Mouse (Mus musculus) lung, adult 18-20 months (tissue): ENCODE results near the gene Selenoi.
"Not testable (repeated sequence)": the region's sequence is repeated elsewhere in the genome, so short reads cannot be mapped to it uniquely, and the experiment has no call there.

ENCODE experiments used
- DNase-seq, 2 experiments: peaks; one replicate each; pipeline ENCODE4 v3.0.0; 2022; ENCODE audit warnings: mixed read lengths in 2 of 2

Gene Selenoi

DNA sequence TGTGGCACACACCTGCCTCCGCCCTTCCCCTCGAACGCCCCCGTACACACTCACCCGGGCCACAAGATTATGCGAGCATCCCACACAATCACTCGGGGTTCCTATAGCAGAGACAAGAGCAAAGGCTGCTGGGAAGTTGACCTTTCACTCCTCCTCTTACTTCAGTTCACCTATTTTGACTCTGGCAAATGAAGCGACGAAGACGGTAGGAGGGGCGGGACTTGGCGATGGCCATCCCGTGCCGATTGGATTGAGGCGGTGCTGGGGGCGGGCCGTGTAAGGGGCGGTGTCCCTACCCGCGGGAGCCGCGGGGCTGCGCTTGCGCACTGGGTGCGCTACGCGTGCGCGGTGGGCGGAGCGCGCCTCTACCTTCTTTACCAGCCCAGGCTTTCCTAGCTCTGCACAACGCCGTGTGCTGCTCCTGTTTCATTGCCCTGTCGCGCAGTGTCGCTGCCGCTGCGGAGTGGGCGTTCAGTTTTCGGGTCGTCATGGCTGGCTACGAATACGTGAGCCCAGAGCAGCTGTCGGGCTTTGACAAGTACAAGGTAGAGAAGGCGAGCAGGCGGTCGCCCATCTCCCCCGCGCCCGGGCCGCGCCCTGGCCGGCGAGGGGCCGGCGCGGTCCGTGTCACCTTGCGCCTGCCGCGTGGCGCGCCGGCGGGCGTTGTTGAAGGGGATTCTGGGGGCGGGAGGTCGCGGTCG is at the start of gene Selenoi:
TSS of gene Selenoi (plus strand) at position 311 of the 701 bp plus-strand sequence.
- peak; percentile 99 to 100 for DNase-seq

DNA sequence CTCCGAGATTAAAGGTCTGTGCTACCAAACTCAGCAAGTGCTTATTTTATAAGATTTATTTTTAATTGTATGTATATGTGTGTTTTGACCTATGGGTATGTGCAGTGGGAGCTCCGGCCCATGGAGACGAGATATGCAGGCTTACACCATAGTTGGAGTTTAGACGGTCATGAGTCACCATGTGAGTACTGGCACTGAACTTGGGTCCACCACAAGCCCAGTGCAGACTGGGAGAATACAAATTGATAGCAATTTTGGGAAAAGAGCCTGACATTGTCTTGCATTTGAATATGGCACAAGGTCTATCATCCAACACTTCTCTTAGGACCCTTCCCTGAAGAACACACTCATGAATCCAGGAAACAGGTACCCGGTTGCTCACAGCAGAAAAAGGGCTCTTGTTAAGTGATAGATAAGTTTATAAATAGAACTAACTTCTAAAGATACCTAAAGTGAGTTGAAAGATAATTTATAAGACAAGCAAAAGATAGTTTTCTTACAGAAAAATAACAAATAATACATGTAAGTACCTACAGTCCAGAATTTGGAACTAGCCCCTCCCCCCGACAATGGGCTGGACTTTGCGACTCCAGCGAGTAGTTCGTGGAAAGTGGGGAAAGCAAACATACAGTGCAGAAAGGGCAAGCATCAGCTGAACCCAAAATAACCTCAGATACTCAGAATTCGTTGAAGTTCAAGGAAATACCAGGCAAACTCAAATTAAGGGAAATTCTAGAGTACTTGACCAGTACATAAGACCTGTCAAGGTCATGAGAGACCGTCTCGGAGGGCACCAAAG is 44.5 kb upstream of the Selenoi start:
- no peak for DNase-seq

DNA sequence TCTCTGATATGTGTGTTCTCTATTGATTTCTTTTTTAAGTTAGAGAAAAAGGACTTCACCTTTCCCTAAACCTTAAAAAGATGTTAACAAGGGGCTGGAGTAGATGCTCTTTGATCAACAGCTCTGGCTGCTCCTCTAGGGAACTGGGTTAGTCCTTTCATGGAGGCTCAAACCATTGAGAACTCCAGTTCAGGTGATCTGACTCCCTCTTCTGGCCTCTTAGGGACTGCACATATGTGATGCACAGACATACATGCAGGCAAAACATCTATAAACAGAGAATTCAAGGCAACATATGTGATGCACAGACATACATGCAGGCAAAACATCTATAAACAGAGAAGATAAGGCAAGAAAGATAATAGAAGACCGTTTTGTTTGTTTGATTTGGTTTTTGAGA is 39.9 kb upstream of the Selenoi start:
- DNase-seq, result no peak

DNA sequence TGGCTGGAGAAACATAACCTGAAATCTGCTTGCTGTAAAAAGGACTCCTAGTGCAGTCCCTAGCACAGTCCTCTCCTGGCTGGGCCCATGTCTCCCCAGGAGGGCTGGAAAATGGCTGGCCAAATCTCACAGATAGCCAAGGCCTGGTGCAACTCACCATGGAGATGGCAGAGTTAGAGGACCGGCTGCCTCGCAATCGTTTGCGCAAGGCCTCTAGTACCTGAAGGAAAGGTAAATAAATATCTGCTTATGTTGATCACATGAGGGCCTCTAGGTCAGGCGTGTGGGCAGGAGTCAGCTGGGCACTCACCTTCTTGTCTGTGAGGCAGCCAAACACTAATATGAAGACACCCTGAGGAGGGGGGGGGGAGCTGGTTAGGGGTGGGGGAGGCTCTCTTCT is 37.0 kb upstream of the Selenoi start:
- peak; percentile 55 to 68 for DNase-seq

DNA sequence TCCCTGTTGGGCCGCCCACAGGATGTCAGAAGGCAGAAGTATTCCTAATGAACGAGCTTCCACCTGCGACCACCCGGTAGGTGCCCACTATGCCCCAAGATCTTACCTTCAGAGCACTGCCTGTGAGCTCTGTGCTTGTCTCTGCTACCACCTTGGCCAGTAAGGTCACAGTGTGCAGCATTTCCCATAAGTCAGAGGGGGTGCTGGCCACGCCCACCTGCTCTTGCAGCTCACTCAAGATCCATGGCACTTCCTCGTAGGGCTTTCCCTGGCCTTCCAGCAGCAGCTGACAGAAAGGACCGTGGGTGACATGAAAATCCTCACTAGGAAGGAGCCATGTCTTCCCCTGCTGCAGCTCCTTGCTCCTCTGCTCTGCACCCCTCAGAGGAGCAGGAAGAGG is 34.1 kb upstream of the Selenoi start:
- DNase-seq, result peak in 1 of 2 experiments; percentile 30

DNA sequence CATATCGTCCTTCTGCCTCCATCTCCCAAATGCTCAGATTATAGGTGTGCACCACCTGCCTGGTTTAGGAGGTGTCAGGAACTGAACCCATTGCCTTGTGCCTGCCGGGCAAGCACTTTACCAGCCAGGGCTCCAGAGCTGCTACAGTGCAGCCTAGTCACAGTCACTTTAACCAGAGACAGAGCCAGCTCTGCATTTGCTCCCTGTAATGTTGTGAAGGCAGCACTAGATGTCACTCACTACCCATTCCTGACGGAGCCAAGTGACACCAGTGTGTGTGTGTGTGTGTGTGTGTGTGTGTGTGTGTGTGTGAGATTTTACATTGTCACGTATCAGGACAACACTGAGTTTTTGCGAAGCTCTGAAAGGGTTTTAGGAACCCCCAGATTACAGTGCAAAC is 30.9 kb upstream of the Selenoi start:
- DNase-seq, result peak in 1 of 2 experiments; percentile 14

DNA sequence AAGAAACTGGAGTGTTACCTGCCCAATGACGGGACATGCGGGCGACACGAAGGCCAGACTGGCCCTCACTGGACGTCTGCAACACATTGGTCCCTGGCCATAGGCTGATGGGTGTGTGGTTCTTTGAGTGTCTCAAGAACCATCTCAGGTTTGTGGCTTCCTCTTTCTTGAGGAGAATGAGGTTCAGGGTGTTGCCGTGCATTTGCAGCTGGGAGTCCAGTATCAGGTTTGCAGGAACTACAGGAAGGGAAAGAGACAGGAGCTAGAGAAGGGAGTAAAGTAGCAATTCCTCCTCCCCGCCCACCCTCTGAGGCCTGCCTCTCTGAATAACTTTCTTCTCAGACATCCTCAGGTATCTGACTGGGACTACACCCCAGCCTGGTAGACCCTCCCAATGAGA is 30.2 kb upstream of the Selenoi start:
- no peak for DNase-seq

DNA sequence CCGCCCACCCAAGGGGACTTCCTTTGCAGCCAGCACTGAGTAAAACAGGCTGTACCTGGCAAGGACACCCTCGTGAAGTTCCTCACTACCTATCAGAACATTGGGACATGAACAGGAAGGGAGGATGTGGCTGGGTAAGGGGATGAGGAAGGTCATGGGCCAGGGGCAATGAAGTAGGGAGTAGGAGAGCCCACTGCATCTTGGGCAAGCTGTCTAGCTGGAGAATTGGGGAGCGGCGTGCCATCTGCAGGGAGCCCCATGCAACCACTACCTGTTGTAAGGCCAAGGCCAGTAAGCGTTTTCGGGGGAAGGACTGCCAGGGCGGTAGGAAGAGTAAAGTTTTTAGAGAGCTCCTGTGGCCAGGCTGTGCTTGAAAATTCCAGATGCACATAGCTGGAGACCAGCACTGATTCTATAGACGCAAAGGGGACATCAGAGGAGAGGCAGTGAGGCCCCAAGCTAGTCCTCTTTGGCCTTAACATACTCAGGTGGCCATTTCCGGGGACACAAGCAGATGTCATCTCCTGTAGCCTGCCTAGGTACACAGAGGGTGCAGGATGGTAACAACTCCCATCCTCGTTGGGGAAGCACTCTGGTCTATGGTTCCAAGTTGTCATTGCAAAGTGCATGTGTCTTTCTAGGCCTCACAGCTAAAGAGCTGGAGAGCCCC is 29.0 kb upstream of the Selenoi start:
- DNase-seq, result no peak

DNA sequence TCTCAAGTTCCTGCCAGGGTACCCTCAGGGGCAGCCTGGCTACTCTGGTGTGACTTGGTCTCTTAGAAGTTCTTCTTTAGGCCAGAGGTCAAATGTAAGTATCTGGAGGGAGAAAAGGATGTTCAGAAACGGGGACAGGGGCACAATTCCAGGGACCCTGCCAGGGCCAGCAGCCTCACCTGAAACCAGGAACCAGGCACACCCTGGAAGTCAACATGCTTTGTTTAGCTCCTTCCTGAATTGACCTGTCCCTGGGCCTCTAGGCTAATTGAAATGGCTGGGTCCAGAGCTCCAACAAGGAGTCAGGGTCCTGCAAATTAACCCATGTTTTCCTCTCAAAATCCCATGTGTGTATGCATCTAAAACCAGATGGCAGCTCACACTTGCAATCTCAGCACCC is 27.9 kb upstream of the Selenoi start:
- no peak for DNase-seq

DNA sequence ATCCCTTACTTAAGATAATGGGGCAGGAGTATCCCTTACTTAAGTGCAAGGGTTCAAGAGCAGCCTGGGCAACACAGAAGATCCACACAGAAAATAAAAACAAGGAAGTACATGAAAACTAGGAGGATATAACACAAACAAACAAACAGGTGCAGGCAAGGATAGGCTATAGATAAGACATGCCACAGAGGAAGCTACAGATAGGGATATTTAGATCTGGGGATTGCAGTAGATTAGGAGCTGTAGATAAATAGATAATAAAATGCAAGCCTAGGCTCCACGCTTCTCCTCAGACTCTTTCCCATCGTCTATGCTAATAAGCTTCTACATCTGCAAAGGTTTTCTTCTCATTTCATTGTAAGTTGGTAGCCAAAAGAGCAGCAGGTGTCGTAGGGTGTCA is 27.3 kb upstream of the Selenoi start:
- DNase-seq, result no peak

DNA sequence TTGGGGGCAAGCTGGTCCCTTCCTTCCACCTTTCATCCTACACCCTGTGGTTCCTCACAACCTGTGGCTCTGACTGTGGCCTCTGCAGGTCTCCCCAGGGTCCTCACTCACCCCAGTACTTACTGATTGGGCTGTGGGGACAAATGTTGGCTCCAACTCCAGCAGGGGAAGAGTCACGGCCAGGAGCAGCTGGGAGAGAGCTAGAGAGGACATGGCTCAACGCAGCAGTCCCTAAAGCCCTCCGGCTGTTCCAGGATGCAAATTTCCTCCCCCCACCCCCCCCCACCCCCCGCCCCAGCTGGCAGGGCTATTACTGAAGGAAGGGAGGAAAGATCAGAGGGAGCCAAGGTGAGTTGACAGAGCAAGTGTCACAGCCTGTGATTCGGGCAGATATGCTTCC is 26.9 kb upstream of the Selenoi start, which contains the start of gene Adgrf3:
TSS of gene Adgrf3 (minus strand) at position 230 of the 400 bp plus-strand sequence.
- DNase-seq, result no peak

DNA sequence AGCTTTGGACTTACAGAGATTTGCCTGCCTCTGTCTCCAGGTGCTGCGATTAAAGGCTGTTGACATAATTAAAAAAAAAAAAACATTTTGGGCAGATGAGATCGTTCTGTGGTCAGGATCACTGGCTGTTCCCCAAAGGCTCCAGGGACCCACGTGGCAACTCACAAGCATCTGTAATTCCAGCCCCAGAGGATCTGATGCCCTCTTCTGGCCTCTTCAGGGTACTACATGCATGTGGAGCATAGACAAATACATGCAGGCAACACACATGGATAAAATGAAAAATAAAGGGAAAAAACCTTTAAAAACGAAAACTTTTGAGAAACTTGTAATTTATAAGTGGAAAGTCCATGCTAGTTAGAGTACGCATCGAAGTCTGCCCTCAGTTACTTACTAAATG is 25.1 kb upstream of the Selenoi start:
- DNase-seq, result peak; percentile 19 to 35

DNA sequence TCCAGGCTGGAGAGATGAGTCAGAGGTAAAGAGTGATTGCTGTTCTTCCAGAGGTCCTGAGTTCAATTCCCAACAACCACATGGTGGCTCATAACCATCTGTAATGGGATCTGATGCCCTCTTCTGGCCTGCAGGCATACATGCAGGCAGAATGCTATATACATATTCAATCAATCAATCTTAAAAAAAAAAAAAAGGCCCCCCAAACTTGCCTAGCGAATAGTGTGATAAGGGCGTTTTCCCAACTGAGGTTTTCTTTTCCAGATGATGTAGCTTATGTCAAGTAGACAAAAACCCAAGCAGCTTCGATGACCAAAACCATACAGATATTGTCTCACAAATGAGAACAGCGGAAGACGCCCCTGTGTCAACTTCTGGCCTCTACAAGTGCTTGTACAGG is 21.6 kb upstream of the Selenoi start:
- not testable (repeated sequence) for DNase-seq

DNA sequence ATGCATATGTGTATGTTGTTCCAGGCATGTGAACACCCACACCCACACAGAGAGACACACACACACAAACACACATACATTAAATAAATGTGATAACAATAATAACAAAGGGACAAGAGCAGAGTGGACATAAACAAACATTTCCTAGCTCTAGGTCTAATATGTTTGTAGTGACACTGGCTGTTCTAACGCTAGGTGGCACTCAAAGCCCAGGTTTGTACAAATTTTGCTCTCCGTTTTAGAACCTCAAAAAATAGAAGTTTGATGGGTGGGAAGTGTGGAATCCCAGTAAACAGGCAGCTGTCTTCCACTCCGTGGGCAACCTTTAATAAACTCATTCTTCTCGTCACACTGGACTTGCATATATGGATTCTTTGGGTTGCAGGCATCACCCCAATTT is 17.5 kb upstream of the Selenoi start:
- peak; percentile 21 to 55 for DNase-seq

DNA sequence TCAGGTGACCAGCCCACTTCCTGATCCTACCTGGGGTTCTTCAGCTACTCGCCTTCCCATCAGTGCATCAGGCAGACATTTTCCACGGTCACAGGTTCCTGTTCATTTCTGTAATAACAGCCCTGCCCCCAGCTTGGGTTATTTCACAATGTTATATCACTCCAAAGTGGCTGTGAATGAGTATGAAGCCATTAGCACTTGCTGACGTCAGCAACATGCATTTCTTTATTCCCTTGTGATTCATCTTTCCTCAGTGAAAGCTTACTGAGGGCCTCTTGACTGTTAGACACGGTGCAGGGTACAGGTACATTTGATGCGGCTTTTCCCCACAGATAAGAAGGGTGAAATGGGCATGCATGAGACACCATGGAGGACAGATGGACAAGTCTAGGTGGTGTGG is 16.4 kb upstream of the Selenoi start:
- no peak for DNase-seq

DNA sequence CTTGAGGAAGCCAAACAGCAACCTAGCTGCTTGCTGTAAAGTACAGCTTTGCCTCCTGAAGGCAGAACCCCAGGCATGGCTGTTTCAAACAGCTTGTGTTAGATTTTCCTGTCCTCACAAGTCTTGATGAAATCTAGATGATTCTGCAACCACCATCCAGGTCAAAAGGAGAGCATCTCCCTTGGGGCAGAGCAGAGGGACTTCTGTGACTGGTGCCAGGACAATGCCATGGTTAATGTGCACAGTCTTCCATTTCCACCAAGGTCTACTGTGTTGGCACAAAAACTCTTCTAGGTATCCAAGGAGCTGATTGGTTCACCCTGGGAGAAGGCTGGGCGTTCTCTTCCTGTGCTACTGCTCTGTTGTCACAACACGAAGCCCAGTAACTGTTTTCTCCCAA is 12.7 kb upstream of the Selenoi start:
- no peak for DNase-seq

DNA sequence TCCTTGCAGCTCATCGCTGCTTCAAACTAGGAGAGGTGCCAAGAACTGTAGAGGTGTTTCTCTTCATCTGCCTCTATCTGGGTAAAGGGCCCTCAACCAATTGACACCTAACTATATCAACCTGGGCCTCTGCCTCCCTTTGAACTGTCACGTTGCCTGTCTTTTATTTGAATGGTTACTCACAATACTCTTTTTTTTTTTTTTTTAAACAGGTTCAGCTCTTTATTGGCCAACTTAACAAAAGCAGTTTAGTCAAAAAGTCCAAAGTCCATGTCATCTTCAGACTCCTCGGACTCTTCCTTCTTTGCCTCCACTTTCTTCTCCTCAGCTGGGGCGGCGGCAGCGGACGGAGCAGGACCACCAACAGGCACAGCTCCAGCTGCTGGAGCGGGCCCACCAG is 11.7 kb upstream of the Selenoi start:
- no peak for DNase-seq

DNA sequence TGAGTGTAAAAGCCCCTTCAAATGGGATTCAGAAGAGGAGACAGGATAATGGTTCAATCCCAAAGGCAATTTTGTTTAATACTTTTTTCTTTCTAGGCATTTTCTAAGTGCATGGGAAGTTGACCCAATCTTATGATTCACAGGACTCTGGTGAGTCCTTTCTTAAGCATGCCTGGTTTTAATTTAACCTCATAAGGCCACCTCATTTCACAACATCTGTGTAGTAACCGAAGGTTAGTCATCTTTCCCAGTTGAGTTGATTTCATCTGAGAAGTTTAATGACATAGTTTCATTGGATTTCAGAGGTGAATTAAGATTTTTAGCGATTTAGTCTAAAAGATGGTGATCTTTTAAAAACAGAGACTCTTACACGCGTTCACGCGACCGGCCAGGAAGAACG is 9.7 kb upstream of the Selenoi start:
- DNase-seq, result no peak

DNA sequence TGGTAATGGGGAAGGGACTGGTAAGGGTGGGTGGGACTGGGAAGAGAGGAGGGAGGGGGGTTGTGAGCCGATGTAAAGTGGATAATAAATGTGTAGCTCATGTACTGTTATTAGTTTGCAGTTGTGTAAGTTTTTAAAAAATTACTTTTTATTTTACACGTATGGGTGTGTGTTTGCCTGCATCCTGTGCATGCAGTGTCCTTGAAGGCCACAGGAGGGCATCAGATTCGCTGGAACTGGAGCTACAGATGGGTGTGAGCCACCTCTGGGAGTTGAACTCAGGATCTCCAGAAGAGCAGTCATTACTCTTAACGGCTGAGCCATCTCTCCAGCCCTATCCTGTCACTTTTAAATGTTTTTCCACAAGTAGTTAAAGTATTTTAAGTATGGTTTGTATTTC is 1.5 kb upstream of the Selenoi start:
- peak; percentile 7 to 21 for DNase-seq

DNA sequence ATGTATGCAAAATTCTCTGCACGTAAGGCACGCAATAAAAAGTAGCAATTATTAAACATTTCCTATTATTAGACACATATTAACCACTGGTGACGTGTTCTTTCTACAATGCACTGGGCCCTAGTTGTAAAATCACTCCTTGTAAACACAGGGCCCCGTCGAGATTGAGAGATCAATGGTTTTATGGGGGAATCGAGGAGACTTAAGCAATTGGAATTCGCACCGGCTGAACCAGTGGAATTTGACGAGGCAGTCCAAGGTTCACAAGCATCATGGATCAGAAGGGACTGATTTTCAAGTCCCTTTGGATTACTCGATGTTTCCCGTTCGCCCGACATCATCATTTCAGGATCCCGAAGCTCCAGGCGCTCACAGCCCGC is 500 bp upstream of the Selenoi start:
- no peak for DNase-seq

DNA sequence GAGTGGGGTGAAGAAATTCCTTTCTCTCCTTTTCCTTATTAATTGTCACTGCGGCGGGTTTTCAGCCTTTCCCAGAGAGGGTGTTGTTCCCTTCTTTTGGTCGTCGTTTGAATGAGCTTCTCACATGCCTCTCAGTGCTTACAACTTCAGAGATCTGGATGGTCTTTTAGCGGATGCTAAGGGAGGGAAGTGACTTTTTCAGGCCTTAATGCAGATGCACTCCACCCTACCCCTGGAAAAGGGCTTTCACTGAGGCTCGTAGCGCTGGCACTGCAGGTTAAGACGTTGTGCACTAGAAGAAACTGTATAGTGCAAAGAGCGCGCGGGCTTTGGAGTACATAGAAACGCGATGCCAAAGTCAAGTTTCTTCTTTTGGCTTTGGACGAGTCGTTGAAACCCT is 661 bp downstream of the Selenoi start:
- no peak for DNase-seq

DNA sequence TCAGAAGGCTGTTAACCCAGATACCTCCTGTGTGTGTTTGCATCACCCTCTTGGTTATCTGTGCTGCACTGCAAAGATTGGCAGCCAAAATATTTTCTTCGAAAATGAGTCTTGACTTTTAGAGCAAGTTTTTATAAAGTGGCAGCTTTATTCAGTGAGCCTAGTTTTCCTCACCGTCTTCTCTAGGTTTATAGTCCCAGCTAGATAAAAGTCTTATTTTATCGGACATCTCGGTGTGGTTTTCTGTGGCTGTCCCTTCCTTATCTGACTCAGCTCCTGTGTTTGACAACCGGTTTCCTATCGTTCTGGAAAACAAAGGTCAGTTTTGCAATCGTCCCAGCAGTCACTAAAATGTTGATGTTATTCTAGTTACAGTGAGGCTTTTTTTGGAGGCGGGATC is 1.6 kb downstream of the Selenoi start:
- DNase-seq, result no peak

DNA sequence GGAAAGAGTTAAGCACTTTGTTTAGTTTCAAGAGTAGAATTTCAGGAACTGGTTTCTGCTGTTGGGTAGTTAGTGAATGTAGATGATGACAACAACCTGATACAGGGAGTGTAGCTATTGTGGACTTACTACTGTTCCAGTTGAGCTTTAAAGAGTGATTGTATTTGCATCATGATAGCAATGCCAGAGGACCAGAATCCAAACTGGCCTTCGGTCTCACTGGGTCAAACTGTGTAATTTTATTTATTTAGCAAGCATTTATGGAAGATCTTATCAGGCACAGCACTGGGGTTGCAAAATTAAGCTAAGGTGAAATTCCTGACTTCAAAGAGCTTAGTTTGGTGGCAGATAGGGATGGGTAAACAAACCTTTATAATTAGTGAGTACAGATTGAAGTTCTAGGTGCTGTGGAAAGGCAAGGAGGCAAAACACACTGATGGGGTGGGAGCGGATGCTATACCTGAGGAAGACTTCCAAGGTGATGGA is 3.3 kb downstream of the Selenoi start:
- DNase-seq, result no peak

DNA sequence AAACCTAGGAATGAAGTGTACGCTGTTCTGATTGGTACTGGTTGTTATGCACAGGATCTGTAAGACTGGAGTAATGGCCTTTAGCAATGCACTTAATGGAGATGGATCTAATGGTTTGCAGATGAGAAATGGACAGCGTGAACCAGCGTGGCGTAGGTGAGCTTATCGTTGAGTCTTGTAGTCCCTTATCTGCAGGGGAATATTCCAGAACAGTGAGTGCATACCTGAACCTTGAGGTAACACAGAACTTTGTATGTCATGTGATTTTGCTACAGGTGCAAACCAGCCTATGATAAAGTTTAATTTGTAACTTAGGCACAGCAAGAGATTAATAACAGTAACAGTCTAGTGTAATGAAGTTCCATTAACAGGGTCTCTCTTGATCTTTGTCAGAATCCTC is 6.2 kb downstream of the Selenoi start:
- no peak for DNase-seq
